Mouse (Mus musculus) thymus, adult 2 months (tissue): ENCODE results near the gene Alkbh2.

Experiments used
- CTCF ChIP-seq: fragments of 200-500 bp; IDR thresholded peaks from 2 replicates; pipeline ENCODE4 v1.5.1; 2012; ENCODE audit warnings: mild to moderate bottlenecking, control low read depth, low read length, moderate library complexity, borderline replicate concordance; ENCODE audit not compliant: control insufficient read depth, poor library complexity, insufficient read depth; ENCODE audit errors: extremely low read depth
- POLR2A ChIP-seq: fragments of 200-500 bp; IDR thresholded peaks from 2 replicates; pipeline ENCODE4 v1.6.1; 2012; ENCODE audit warnings: mild to moderate bottlenecking, low read length, control low read depth, moderate library complexity; ENCODE audit not compliant: control insufficient read depth, poor library complexity, insufficient read depth; ENCODE audit errors: extremely low read depth

DNA sequence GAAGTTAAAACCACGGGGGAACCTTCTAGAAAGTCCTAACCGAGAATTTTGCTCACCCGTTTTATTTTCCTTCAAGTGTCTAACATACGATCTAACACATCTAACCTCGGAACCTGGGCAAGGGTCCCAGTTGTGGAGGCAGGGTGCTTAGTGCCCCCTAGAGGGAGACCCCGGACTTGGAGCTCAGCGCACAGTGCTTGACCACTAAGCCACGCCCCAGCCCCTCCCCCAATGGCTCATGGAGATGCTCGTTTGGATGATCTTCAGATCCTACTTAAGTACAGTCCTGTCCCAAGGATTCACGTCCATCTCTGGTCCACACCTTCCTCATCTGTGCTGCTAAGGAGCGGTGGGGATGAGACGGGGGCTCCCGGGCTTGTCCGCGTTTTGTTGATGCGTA lies 46.6 kb upstream of the Alkbh2 start:
- TF ChIP-seq CTCF (0 out of 2 replicates have a peak, but pooled peaks have one; percentile 31), POLR2A (no peak)
